Mouse (Mus musculus) intestine, embryonic 14.5 days (tissue): ENCODE measurements around the gene Itln1. TPM values are rescaled to one million over a fixed set of nuclear protein-coding genes. Genes with fewer than 3 reads are reported as not detected.

Source experiments
- ATAC-seq: fragments of 200-750 bp; cut with Nextera tagmentation; replicated peaks from 2 replicates; pipeline ENCODE4 v1.8.0; 2017; ENCODE audit warnings: low read depth, moderate number of reproducible peaks, moderate TSS enrichment, moderate library complexity; ENCODE audit not compliant: low FRiP score, low TSS enrichment
- DNase-seq: peaks from one replicate; pipeline ENCODE4 v3.0.0-alpha.2; 2018; ENCODE audit warnings: low spot score
- H3K27ac ChIP-seq: fragments of 300-500 bp; sonication (generic); 2 replicates; pipeline ENCODE4 v1.5.1; 2014; ENCODE audit warnings: low read depth, mild to moderate bottlenecking, control low read depth
- H3K27me3 ChIP-seq: fragments of 300-500 bp; sonication (generic); replicated peaks from 2 replicates; pipeline ENCODE4 v1.6.1; 2014; ENCODE audit warnings: low read length, control low read depth; ENCODE audit not compliant: control insufficient read depth, insufficient read depth
- H3K36me3 ChIP-seq: fragments of 300-500 bp; sonication (generic); 2 replicates; pipeline ENCODE4 v1.6.1; 2014; ENCODE audit warnings: low read length, control low read depth; ENCODE audit not compliant: control insufficient read depth, insufficient read depth
- H3K4me1 ChIP-seq: fragments of 300-500 bp; sonication (generic); replicated peaks from 2 replicates; pipeline ENCODE4 v1.6.1; 2014; ENCODE audit warnings: low read length, control low read depth, mixed read lengths; ENCODE audit not compliant: control insufficient read depth, insufficient read depth
- H3K4me2 ChIP-seq: fragments of 300-500 bp; sonication (generic); 2 replicates; pipeline ENCODE4 v1.6.1; 2014; ENCODE audit warnings: low read length
- H3K4me3 ChIP-seq: fragments of 300-500 bp; sonication (generic); 2 replicates; pipeline ENCODE4 v1.5.1; 2014; ENCODE audit warnings: low read depth, low read length, control low read depth, mixed read lengths
- H3K9ac ChIP-seq: fragments of 300-500 bp; sonication (generic); 2 replicates; pipeline ENCODE4 v1.6.1; 2014; ENCODE audit warnings: mild to moderate bottlenecking, low read length
- H3K9me3 ChIP-seq: fragments of 300-500 bp; sonication (generic); 2 replicates; pipeline ENCODE4 v1.6.1; 2016; ENCODE audit warnings: low read length, control low read depth; ENCODE audit not compliant: control insufficient read depth
- WGBS: fragments of 180-500 bp; shearing (Covaris S2); extraction: QIAGEN DNeasy Blood & Tissue Kit; methylation state at CpG from one replicate; pipeline ENCODE4 v1.1.7; 2014; 5-methylcytosine and 5-hydroxymethylcytosine counted together
- polyA plus RNA-seq: library from polyadenylated mRNA; unstranded; fragments of >200 nt; fragmentation: Nextera tagmentation; extraction: Ambion mirVana; gene quantifications from 2 replicates; pipeline ENCODE4 v1.2.1, GENCODE M21; 2014

Gene Itln1
- polyA plus RNA-seq, 1 experiment from 2014 or later = not detected

- H3K9me3 ChIP-seq = no peaks in the 10 kb centered on the region
- WGBS = 78% methylated on average over 3 of the region's 3 CpGs
- DNase-seq = no peak
- H3K27ac ChIP-seq = no peak overlapping the region
- no peak overlapping the region for H3K9ac ChIP-seq
- no peaks in the 10 kb centered on the region for H3K36me3 ChIP-seq
- no peak for ATAC-seq
- no peak overlapping the region for H3K4me2 ChIP-seq
- H3K4me1 ChIP-seq = no peaks in the 10 kb centered on the region; the same call in 1 of the 2 replicates
- no peak overlapping the region for H3K4me3 ChIP-seq
- no peaks in the 10 kb centered on the region for H3K27me3 ChIP-seq
Measured at GRCm38 (mm10) chr1:171469678-171470077, 65.4 kb downstream of the Itln1 start.

Other genes starting within 250 kb of the Itln1 start
- 63.0 and 68.1 TPM in 2 replicates for gene Usp21, start 247.3 kb downstream of the Itln1 start, polyA plus RNA-seq
- gene Ufc1, start 240.3 kb downstream of the Itln1 start, polyA plus RNA-seq = 105 and 114 TPM in 2 replicates
- gene Dedd, start 206.1 kb downstream of the Itln1 start, polyA plus RNA-seq = 43.8 and 51.1 TPM in 2 replicates
- 31.1 and 34.6 TPM in 2 replicates for gene Nit1, start 189.6 kb downstream of the Itln1 start, polyA plus RNA-seq
- gene Pfdn2, start 189.6 kb downstream of the Itln1 start, polyA plus RNA-seq = 48.2 and 51.4 TPM in 2 replicates
- gene Klhdc9, start 174.5 kb downstream of the Itln1 start, polyA plus RNA-seq = 1.5 and 1.7 TPM in 2 replicates
- gene Nectin4, start 165.2 kb downstream of the Itln1 start, polyA plus RNA-seq = 2.6 and 2.8 TPM in 2 replicates
- gene Arhgap30, start 146.3 kb downstream of the Itln1 start, polyA plus RNA-seq = 1.1 and 1.3 TPM in 2 replicates
- 73.7 and 83.4 TPM in 2 replicates for gene Usf1, start 124.0 kb downstream of the Itln1 start, polyA plus RNA-seq
- 2.8 and 3.4 TPM in 2 replicates for gene Tstd1, start 116.4 kb downstream of the Itln1 start, polyA plus RNA-seq
- 88.7 and 92.1 TPM in 2 replicates for gene F11r, start 97.8 kb downstream of the Itln1 start, polyA plus RNA-seq
- 10.9 and 12.3 TPM in 2 replicates for gene Alyref2, start 31.8 kb downstream of the Itln1 start, polyA plus RNA-seq
- gene Cd244a, start 23.9 kb upstream of the Itln1 start, polyA plus RNA-seq = 0.31 and 0.35 TPM in 2 replicates
- 0.11 and 0.15 TPM in 2 replicates for gene Ly9, start 72.1 kb upstream of the Itln1 start, polyA plus RNA-seq
- 0.16 TPM in 1 of 2 replicates, not detected in the other for gene Slamf7, start 117.7 kb upstream of the Itln1 start, polyA plus RNA-seq
- 2.5 and 3.8 TPM in 2 replicates for gene Cd48, start 146.7 kb upstream of the Itln1 start, polyA plus RNA-seq
- 0.15 and 0.19 TPM in 2 replicates for gene Slamf1, start 231.8 kb upstream of the Itln1 start, polyA plus RNA-seq